Mouse (Mus musculus): ENCODE data around the gene Gpr162. TPM values are rescaled to one million over a fixed set of nuclear protein-coding genes. Genes with fewer than 3 reads are reported as not detected.
A peak's percentile ranks its signal among the peaks of the same experiment; 100 is the strongest.

Gpr162 gene
- polyA plus RNA-seq, 1 experiment from 2014 or later, result 0.45 TPM

GRCm38 (mm10) chr6:124860511-124860910 lies 3.3 kb downstream of the Gpr162 start:
- H3K4me2 ChIP-seq (replicated peaks; ENCODE audit: low read depth), result no peak overlapping the region
- TF ChIP-seq EP300 (optimal IDR thresholded peaks at IDR 0.05) (no peak), CTCF (IDR thresholded peaks at IDR 0.05; ENCODE audit: low read depth) (no peak)
- WGBS, result 84% methylated on average over 9 of the region's 9 CpGs
- no peak overlapping the region for H3K27ac ChIP-seq (replicated peaks)
- no peaks in the 10 kb centered on the region for H3K4me1 ChIP-seq (replicated peaks; ENCODE audit: control insufficient read depth, insufficient read depth)
- H3K9me3 ChIP-seq (ENCODE audit: control insufficient read depth, low read length), result no peaks in the 10 kb centered on the region
- ATAC-seq (ENCODE audit: low FRiP score, low TSS enrichment) (no peak), DNase-seq (ENCODE audit: low spot score) (no peak)
- H3K9ac ChIP-seq (ENCODE audit: low read length), result no peak overlapping the region
- no peak overlapping the region for H3K4me3 ChIP-seq (ENCODE audit: low read depth, low read length)
- no peaks in the 10 kb centered on the region for H3K36me3 ChIP-seq (ENCODE audit: control insufficient read depth, insufficient read depth, low read length)
- no peaks in the 10 kb centered on the region; the same call in 1 of the 2 replicates for H3K27me3 ChIP-seq (ENCODE audit: control insufficient read depth, insufficient read depth, low read length)

GRCm38 (mm10) chr6:124859725-124860124 lies 4.1 kb downstream of the Gpr162 start:
- H3K36me3 ChIP-seq (ENCODE audit: control insufficient read depth, insufficient read depth, low read length), result no peaks in the 10 kb centered on the region
- no peak overlapping the region for H3K9ac ChIP-seq (ENCODE audit: low read length)
- TF ChIP-seq EP300 (optimal IDR thresholded peaks at IDR 0.05), result no peak
- peak; percentile 95 for TF ChIP-seq CTCF (IDR thresholded peaks at IDR 0.05; ENCODE audit: low read depth)
- H3K9me3 ChIP-seq (ENCODE audit: control insufficient read depth, low read length), result no peaks in the 10 kb centered on the region
- DNase-seq (ENCODE audit: low spot score) (peak; percentile 90), ATAC-seq (ENCODE audit: low FRiP score, low TSS enrichment) (peak; percentile 48)
- no peak overlapping the region for H3K4me3 ChIP-seq (ENCODE audit: low read depth, low read length)
- H3K4me1 ChIP-seq (replicated peaks; ENCODE audit: control insufficient read depth, insufficient read depth), result no peaks in the 10 kb centered on the region
- no peak overlapping the region for H3K4me2 ChIP-seq (replicated peaks; ENCODE audit: low read depth)
- 11% methylated on average over 12 of the region's 12 CpGs for WGBS
- no peaks in the 10 kb centered on the region; the same call in 1 of the 2 replicates for H3K27me3 ChIP-seq (ENCODE audit: control insufficient read depth, insufficient read depth, low read length)
- no peak overlapping the region for H3K27ac ChIP-seq (replicated peaks)

GRCm38 (mm10) chr6:124858561-124859318 lies 5.0 kb downstream of the Gpr162 start:
- H3K9ac ChIP-seq (ENCODE audit: low read length), result no peak overlapping the region
- H3K4me3 ChIP-seq (ENCODE audit: low read depth, low read length), result no peak overlapping the region
- no peak for DNase-seq (ENCODE audit: low spot score)
- no peaks in the 10 kb centered on the region for H3K9me3 ChIP-seq (ENCODE audit: control insufficient read depth, low read length)
- H3K4me2 ChIP-seq (replicated peaks; ENCODE audit: low read depth), result no peak overlapping the region
- no peak for ATAC-seq (ENCODE audit: low FRiP score, low TSS enrichment)
- no peaks in the 10 kb centered on the region; the same call in 1 of the 2 replicates for H3K27me3 ChIP-seq (ENCODE audit: control insufficient read depth, insufficient read depth, low read length)
- TF ChIP-seq CTCF (IDR thresholded peaks at IDR 0.05; ENCODE audit: low read depth), result no peak
- TF ChIP-seq EP300 (optimal IDR thresholded peaks at IDR 0.05), result no peak
- H3K27ac ChIP-seq (replicated peaks), result no peak overlapping the region
- no peaks in the 10 kb centered on the region for H3K36me3 ChIP-seq (ENCODE audit: control insufficient read depth, insufficient read depth, low read length)
- no peaks in the 10 kb centered on the region for H3K4me1 ChIP-seq (replicated peaks; ENCODE audit: control insufficient read depth, insufficient read depth)
- WGBS, result 72% methylated on average over 28 of the region's 28 CpGs

GRCm38 (mm10) chr6:124857840-124858530 lies 5.8 kb downstream of the Gpr162 start:
- no peak for TF ChIP-seq CTCF (IDR thresholded peaks at IDR 0.05; ENCODE audit: low read depth)
- no peak for TF ChIP-seq EP300 (optimal IDR thresholded peaks at IDR 0.05)
- DNase-seq (ENCODE audit: low spot score) (no peak), ATAC-seq (ENCODE audit: low FRiP score, low TSS enrichment) (no peak)
- H3K27me3 ChIP-seq (ENCODE audit: control insufficient read depth, insufficient read depth, low read length), result no peaks in the 10 kb centered on the region; the same call in 1 of the 2 replicates
- 0 out of 2 replicates have a peak overlapping the region, but pooled peaks have one; percentile 13 for H3K27ac ChIP-seq (replicated peaks)
- 29% methylated on average over 26 of the region's 26 CpGs for WGBS
- peak overlapping the region; percentile 72 for H3K4me3 ChIP-seq (ENCODE audit: low read depth, low read length)
- peak overlapping the region; percentile 82 for H3K4me2 ChIP-seq (replicated peaks; ENCODE audit: low read depth)
- no peaks in the 10 kb centered on the region for H3K4me1 ChIP-seq (replicated peaks; ENCODE audit: control insufficient read depth, insufficient read depth)
- H3K36me3 ChIP-seq (ENCODE audit: control insufficient read depth, insufficient read depth, low read length), result no peaks in the 10 kb centered on the region
- H3K9ac ChIP-seq (ENCODE audit: low read length), result no peak overlapping the region
- H3K9me3 ChIP-seq (ENCODE audit: control insufficient read depth, low read length), result no peaks in the 10 kb centered on the region

- peak; percentile 82 for DNase-seq (ENCODE audit: low spot score)
- under 1% methylated on average over 65 of the region's 86 CpGs for WGBS
- TF ChIP-seq CTCF (IDR thresholded peaks at IDR 0.05; ENCODE audit: low read depth) (peak; percentile 83), EP300 (optimal IDR thresholded peaks at IDR 0.05) (no peak)
- H3K27me3 ChIP-seq (ENCODE audit: control insufficient read depth, insufficient read depth, low read length), result no peaks in the 10 kb centered on the region; the same call in 1 of the 2 replicates
- H3K27ac ChIP-seq (replicated peaks), result peak within 1 kb of the TSS; percentile 90
- H3K4me2 ChIP-seq (replicated peaks; ENCODE audit: low read depth), result peak within 1 kb of the TSS; percentile 82
- no peaks in the 10 kb centered on the region for H3K9me3 ChIP-seq (ENCODE audit: control insufficient read depth, low read length)
- peak within 1 kb of the TSS; percentile 87 for H3K9ac ChIP-seq (ENCODE audit: low read length)
- H3K36me3 ChIP-seq (ENCODE audit: control insufficient read depth, insufficient read depth, low read length), result no peaks in the 10 kb centered on the region
- peak within 1 kb of the TSS; percentile 72 for H3K4me3 ChIP-seq (ENCODE audit: low read depth, low read length)
- H3K4me1 ChIP-seq (replicated peaks; ENCODE audit: control insufficient read depth, insufficient read depth), result no peaks in the 10 kb centered on the region
- ATAC-seq (ENCODE audit: low FRiP score, low TSS enrichment), result peak; percentile 84
Measured at GRCm38 (mm10) chr6:124856916-124857839, 6.6 kb downstream of the Gpr162 start, which contains the start of gene P3h3. Gene P3h3, minus strand, starts transcription at chr6:124857752.

Data from stomach, postnatal 0 days (tissue).